Mouse (Mus musculus): ENCODE data around the gene Gm2916. TPM values are rescaled to one million over a fixed set of nuclear protein-coding genes. Genes with fewer than 3 reads are reported as not detected.
"Not testable (repeated sequence)": the region's sequence is repeated elsewhere in the genome, so short reads cannot be mapped to it uniquely, and the experiment has no call there.

Gene Gm2916
- total RNA-seq (2021) = not detected in 2 replicates
- long read RNA-seq, experiment 1 = 0 reads
- long read RNA-seq, experiment 2 = 0 reads

GRCm38 (mm10) chr14:3883872-3884271 is at the start of gene Gm2916:
TSS of gene Gm2916 (plus strand) at chr14:3884172.
- DNase-seq = not testable (repeated sequence)

DNA sequence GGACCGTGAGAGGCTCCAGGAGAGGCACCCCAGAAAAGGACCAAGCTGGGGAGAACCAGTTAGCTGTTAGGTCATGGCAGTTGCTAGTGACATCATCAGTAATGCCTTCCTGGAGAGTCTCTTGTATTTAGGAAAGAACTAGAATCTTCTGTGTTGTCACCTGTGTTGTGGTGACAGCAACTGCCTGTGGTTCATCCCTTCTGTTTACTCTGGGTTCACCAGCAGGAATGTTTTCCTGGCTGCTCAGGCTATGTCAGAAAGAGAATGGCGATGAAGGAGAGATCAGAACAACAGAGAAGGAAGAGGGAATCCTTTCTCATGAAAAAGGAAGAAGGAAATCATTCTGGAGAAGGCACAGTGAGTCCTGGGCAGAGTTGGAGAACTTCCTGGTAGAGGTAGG is 38.0 kb upstream of the Gm2916 start, which contains the start of gene Gm3033:
Gm3033 (plus strand) TSS at position 301 of the 400 bp plus-strand sequence.
- not testable (repeated sequence) for DNase-seq

DNA sequence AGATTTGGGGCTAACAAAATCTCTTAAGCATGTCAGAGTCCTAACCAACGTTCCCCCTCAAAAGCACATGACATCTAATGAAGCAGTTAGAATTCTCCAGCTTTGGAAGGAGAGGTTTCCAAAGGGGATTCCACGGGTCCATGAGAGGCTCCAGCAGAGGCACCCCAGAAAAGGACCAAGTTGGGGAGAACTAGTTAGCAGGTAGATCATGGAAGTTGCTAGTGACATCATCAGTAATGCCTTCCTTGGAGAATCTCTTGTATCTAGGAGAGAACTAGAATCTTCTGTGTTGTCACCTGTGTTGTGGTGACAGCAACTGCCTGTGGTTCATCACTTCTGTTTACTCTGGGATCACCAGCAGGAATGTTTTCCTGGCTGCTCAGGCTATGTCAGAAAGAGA is 47.5 kb downstream of the Gm2916 start, which contains the start of gene Gm3029:
Gm3029 (plus strand) TSS at position 301 of the 400 bp plus-strand sequence.
- not testable (repeated sequence) for DNase-seq

DNA sequence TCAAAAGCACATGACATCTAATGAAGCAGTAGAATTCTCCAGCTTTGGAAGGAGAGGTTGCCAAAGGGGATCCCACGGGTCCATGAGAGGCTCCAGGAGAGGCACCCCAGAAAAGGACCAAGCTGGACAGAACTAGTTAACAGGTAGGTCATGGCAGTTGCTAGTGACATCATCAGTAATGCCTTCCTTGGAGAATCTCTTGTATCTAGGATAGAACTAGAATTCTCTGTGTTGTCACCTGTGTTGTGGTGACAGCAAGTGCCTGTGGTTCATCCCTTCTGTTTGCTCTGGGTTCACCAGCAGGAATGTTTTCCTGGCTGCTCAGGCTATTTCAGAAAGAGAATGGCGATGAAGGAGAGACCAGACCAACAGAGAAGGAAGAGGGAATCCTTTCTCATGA is 79.3 kb downstream of the Gm2916 start, which contains the start of gene Gm3095:
Gm3095 (plus strand) TSS at position 301 of the 400 bp plus-strand sequence.
- not testable (repeated sequence) for DNase-seq

Other genes with a start within 250 kb of the Gm2916 start
- gene Gm3012, start 249.7 kb upstream of the Gm2916 start, total RNA-seq (2021) = not detected in 2 replicates
- 0.44 and 0.53 TPM in 2 replicates for gene Gm3020, start 232.1 kb upstream of the Gm2916 start, total RNA-seq (2021)
- gene Gm3043, start 195.4 kb upstream of the Gm2916 start, total RNA-seq (2021) = not detected in 2 replicates
- 0.22 TPM in 1 of 2 replicates, not detected in the other for gene Gm3002, start 74.1 kb upstream of the Gm2916 start, total RNA-seq (2021)
- gene Gm3033, start 37.9 kb upstream of the Gm2916 start, total RNA-seq (2021) = not detected in 2 replicates
- not detected in 2 replicates for gene Gm3029, start 47.6 kb downstream of the Gm2916 start, total RNA-seq (2021)
- gene Gm3095, start 79.4 kb downstream of the Gm2916 start, total RNA-seq (2021) = not detected in 2 replicates
- gene Gm3099, start 114.2 kb downstream of the Gm2916 start, total RNA-seq (2021) = not detected in 2 replicates
- 0.45 and 1.7 TPM in 2 replicates for gene Gm5796, start 139.8 kb downstream of the Gm2916 start, total RNA-seq (2021)
- 0.26 and 0.37 TPM in 2 replicates for gene Gm3115, start 199.9 kb downstream of the Gm2916 start, total RNA-seq (2021)
- 1.4 and 2.1 TPM in 2 replicates for gene Gm8108, start 226.4 kb downstream of the Gm2916 start, total RNA-seq (2021)

Measured in adrenal gland, postnatal 14 days (tissue).